Mouse (Mus musculus) testis, adult 2 months (tissue): ENCODE measurements around the gene Tmigd3.

Experiments used
- CTCF ChIP-seq: fragments of 200-500 bp; IDR thresholded peaks from 2 replicates; pipeline ENCODE4 v1.5.1; 2012; ENCODE audit warnings: low read depth, mild to moderate bottlenecking, inconsistent platforms, low read length, moderate library complexity; ENCODE audit not compliant: control insufficient read depth, insufficient read depth, insufficient replicate concordance
- POLR2A ChIP-seq: fragments of 200-500 bp; IDR thresholded peaks from 2 replicates; pipeline ENCODE4 v1.6.1; 2012; ENCODE audit warnings: low read depth, mild to moderate bottlenecking, inconsistent platforms, low read length, moderate library complexity; ENCODE audit not compliant: control insufficient read depth

GRCm38 (mm10) chr3:105853781-105854180 lies 16.9 kb upstream of the Tmigd3 start:
- no peak for TF ChIP-seq POLR2A
- no peak for TF ChIP-seq CTCF
